Comparison of ENCODE assay signal across 32 mouse cellular contexts in the genomic region with DNA sequence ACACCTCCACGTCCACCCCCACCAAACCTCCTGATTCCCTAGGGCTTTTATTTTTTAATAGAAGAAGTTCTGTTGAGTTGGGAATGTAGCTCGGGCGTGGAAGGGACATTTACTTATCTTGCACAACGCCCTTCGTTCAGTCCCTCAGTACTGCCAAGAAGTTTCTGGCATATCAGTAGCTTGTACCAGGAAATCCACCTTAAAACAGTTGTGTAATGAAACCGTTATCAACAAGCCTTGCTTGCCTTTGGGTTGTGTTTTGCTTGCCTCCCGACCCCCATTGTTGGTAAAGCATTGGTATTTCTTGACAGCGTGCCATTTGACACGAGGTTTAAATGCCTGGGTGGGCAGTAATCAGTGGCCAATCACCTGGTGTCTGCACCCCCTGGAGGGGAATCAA. TPM values are rescaled to one million over a fixed set of nuclear protein-coding genes. Genes with fewer than 3 reads are reported as not detected.
DNase-seq lines count a peak whose midpoint lies in the region; ATAC-seq and TF ChIP-seq lines count a peak whose summit lies in the region.
"Had no signal": no experiment of that assay in that cellular context is flagged by ENCODE, and none has a peak within 500 bp of the region (broad histone marks: within the 10 kb centered on the region; RNA-seq: fewer than 3 reads in every experiment).

No protein-coding gene starts in this region.

- no peaks in the 10 kb centered on the region for H3K4me1 ChIP-seq in heart, postnatal 0 days (ENCODE audit: control insufficient read depth, insufficient read depth)
- H3K4me1 ChIP-seq in liver, embryonic 13.5 days (replicated peaks): peaks cover 42% of the 10 kb centered on the region
- H3K4me1 ChIP-seq in thymus, adult 2 months (replicated peaks; ENCODE audit: control insufficient read depth, insufficient read depth, low read length): no peaks in the 10 kb centered on the region
- H3K4me1 ChIP-seq: forebrain, embryonic 13.5 days; heart, embryonic 12.5 days; hindbrain, embryonic 10.5 days; intestine, embryonic 15.5 days; limb, embryonic 15.5 days; lung, embryonic 15.5 days; neural tube, embryonic 12.5 days had no signal

- no peak for TF ChIP-seq CTCF in heart, postnatal 0 days (IDR thresholded peaks at IDR 0.05; ENCODE audit: low read depth)
- TF ChIP-seq CTCF in thymus, adult 2 months (IDR thresholded peaks at IDR 0.05; ENCODE audit: borderline replicate concordance, control insufficient read depth, extremely low read depth, insufficient read depth, low read length, poor library complexity): no peak
- TF ChIP-seq CTCF in gastrocnemius, adult 2 months (IDR thresholded peaks at IDR 0.05): no peak

- H3K9me3 ChIP-seq in heart, postnatal 0 days (replicated peaks; ENCODE audit: control insufficient read depth, low read length): no peaks in the 10 kb centered on the region
- H3K9me3 ChIP-seq in liver, embryonic 13.5 days (replicated peaks): no peaks in the 10 kb centered on the region
- H3K9me3 ChIP-seq: heart, embryonic 12.5 days; intestine, embryonic 15.5 days; limb, embryonic 10.5 days; limb, embryonic 15.5 days; lung, embryonic 15.5 days; neural tube, embryonic 12.5 days had no signal

- no peak overlapping the region for H3K9ac ChIP-seq in heart, postnatal 0 days (replicated peaks; ENCODE audit: low read depth, low read length)
- H3K9ac ChIP-seq in liver, embryonic 13.5 days: peak overlapping the region; percentile 33; the same call in 1 of the 2 replicates
- H3K9ac ChIP-seq: forebrain, embryonic 13.5 days; heart, embryonic 12.5 days; intestine, embryonic 15.5 days; limb, embryonic 15.5 days; lung, embryonic 15.5 days; neural tube, embryonic 12.5 days had no signal

- peaks cover 33% of the 10 kb centered on the region for H3K36me3 ChIP-seq in heart, postnatal 0 days (replicated peaks; ENCODE audit: control insufficient read depth, insufficient read depth, low read length)
- peaks cover 75% of the 10 kb centered on the region for H3K36me3 ChIP-seq in liver, embryonic 13.5 days
- H3K36me3 ChIP-seq in thymus, adult 2 months (ENCODE audit: control insufficient read depth, insufficient read depth, low read length): peaks cover 27% of the 10 kb centered on the region
- H3K36me3 ChIP-seq: intestine, embryonic 15.5 days had no signal

- no peak for ATAC-seq in heart, postnatal 0 days (ENCODE audit: insufficient read depth, low read depth)
- peak; percentile 83 for ATAC-seq in liver, embryonic 13.5 days (ENCODE audit: low read depth)
- peak; percentile 83 for ATAC-seq in megakaryocyte progenitor cell, adult 5-6 weeks (replicated peaks; ENCODE audit: poor library complexity)
- ATAC-seq: forebrain, embryonic 13.5 days; hindbrain, postnatal 0 days; intestine, embryonic 15.5 days; midbrain, embryonic 16.5 days; Patski had no signal

- H3K4me2 ChIP-seq in heart, postnatal 0 days (ENCODE audit: low read depth, low read length): no peak overlapping the region
- peak overlapping the region; percentile 35 for H3K4me2 ChIP-seq in liver, embryonic 13.5 days
- H3K4me2 ChIP-seq: forebrain, embryonic 13.5 days; heart, embryonic 12.5 days; intestine, embryonic 15.5 days; limb, embryonic 15.5 days; lung, embryonic 15.5 days; midbrain, embryonic 11.5 days; neural tube, embryonic 12.5 days had no signal

- H3K27ac ChIP-seq in heart, postnatal 0 days (ENCODE audit: low read depth): no peak overlapping the region
- H3K27ac ChIP-seq in liver, embryonic 13.5 days: peak overlapping the region; percentile 78
- H3K27ac ChIP-seq in thymus, adult 2 months (ENCODE audit: control insufficient read depth, insufficient read depth, low read length): no peak overlapping the region
- no peak overlapping the region for H3K27ac ChIP-seq in gastrocnemius, adult 2 months
- H3K27ac ChIP-seq: forebrain, embryonic 13.5 days; heart, adult 2 months; hindbrain, embryonic 10.5 days; hindbrain, postnatal 0 days; intestine, embryonic 15.5 days; limb, embryonic 10.5 days; limb, embryonic 15.5 days; lung, embryonic 15.5 days; neural tube, embryonic 12.5 days had no signal

- no peak for TF ChIP-seq EP300 in heart, postnatal 0 days (IDR thresholded peaks at IDR 0.05; ENCODE audit: low read depth)

- DNase-seq in heart, postnatal 0 days (ENCODE audit: low spot score): peak; percentile 22
- no peak for DNase-seq in heart, postnatal 25 days (ENCODE audit: low spot score)
- DNase-seq in c-Kit-positive CD71-positive TER-119-negative erythroid progenitor cells, embryonic 14.5 days (ENCODE audit: low read depth): peak; percentile 70
- peak; percentile 22 for DNase-seq in liver, embryonic 13.5 days
- DNase-seq in thymus, adult 2 months: no peak
- DNase-seq in gastrocnemius, adult 2 months: no peak
- DNase-seq in kidney, postnatal 25 days: no peak
- DNase-seq: adrenal gland, postnatal 14 days; cerebellum, adult 11 months; cerebellum, adult 9-10 months; cerebellum, postnatal 36 days; gastrocnemius, postnatal 36 days; heart, adult 2 months; heart, postnatal 10 days; kidney, adult 2 months; kidney, postnatal 4 days; right cerebral cortex, adult 18-20 months; thymus, postnatal 14 days had no signal

- 79% methylated on average over 9 of the region's 9 CpGs for WGBS in heart, postnatal 0 days
- 30% methylated on average over 9 of the region's 9 CpGs for WGBS in liver, embryonic 13.5 days (ENCODE audit: insufficient replicate concordance)
- WGBS in thymus, adult 2 months: 94% methylated on average over 9 of the region's 9 CpGs

- no peak for TF ChIP-seq POLR2A in thymus, adult 2 months (IDR thresholded peaks at IDR 0.05; ENCODE audit: control insufficient read depth, extremely low read depth, insufficient read depth, low read length, poor library complexity)

- intact Hi-C loops in heart, postnatal 25 days (cut with DNase I): no loop called here
- intact Hi-C loops in gastrocnemius, adult 2 months (cut with DNase I): no loop called here

- H3K4me3 ChIP-seq in heart, postnatal 0 days (ENCODE audit: low read depth, low read length): no peak overlapping the region
- no peak overlapping the region for H3K4me3 ChIP-seq in liver, embryonic 13.5 days (replicated peaks)
- no peak overlapping the region for H3K4me3 ChIP-seq in thymus, adult 2 months (ENCODE audit: control insufficient read depth, insufficient read depth, low read length)
- no peak overlapping the region for H3K4me3 ChIP-seq in gastrocnemius, adult 2 months
- H3K4me3 ChIP-seq: forebrain, embryonic 13.5 days; heart, adult 2 months; heart, embryonic 12.5 days; hindbrain, embryonic 10.5 days; intestine, embryonic 15.5 days; limb, embryonic 10.5 days; limb, embryonic 15.5 days; lung, embryonic 15.5 days; neural tube, embryonic 12.5 days had no signal

- H3K27me3 ChIP-seq in heart, postnatal 0 days (ENCODE audit: control insufficient read depth, insufficient read depth, low read length): no peaks in the 10 kb centered on the region
- no peaks in the 10 kb centered on the region for H3K27me3 ChIP-seq in liver, embryonic 13.5 days
- no peaks in the 10 kb centered on the region for H3K27me3 ChIP-seq in thymus, adult 2 months (ENCODE audit: control insufficient read depth, insufficient read depth, low read length)
- H3K27me3 ChIP-seq: CH12.LX; forebrain, embryonic 13.5 days; heart, embryonic 12.5 days; intestine, embryonic 15.5 days; limb, embryonic 15.5 days; lung, embryonic 15.5 days; neural tube, embryonic 12.5 days; Patski had no signal

RNA-seq across cellular contexts. Expression of gene Cit, which starts 39.4 kb away (rescaled TPM):
- total RNA-seq in heart, postnatal 0 days (2014; rRNA removed; ENCODE audit: low replicate concordance): 11.5 and 17.4 TPM in 2 replicates
- polyA plus RNA-seq in heart, postnatal 0 days (2015; fragmentation: Nextera tagmentation; extraction: Ambion mirVana): 4.1 and 4.9 TPM in 2 replicates
- 1 to 10 TPM; 1.4 to 2.1 TPM for total RNA-seq in heart, postnatal 25 days (2021)
- polyA plus RNA-seq in liver, embryonic 13.5 days (2015; fragmentation: Nextera tagmentation; extraction: Ambion mirVana): 39.4 and 41.3 TPM in 2 replicates
- 21.5 and 29.3 TPM in 2 replicates for total RNA-seq in megakaryocyte progenitor cell, adult 5-6 weeks (2015)
- total RNA-seq in megakaryocyte progenitor cell, adult 5-6 weeks (2017): 22.3 and 49.3 TPM in 2 replicates
- 14.1 and 21.9 TPM in 2 replicates for polyA plus RNA-seq in thymus, adult 2 months (2012; rRNA removed)
- under 1 TPM; 0.61 to 0.95 TPM for total RNA-seq in gastrocnemius, adult 2 months (2021)

Comparison
In these comparisons a context has a peak if more than half of its experiments do, and no peak if none do; other contexts are left out.
1. DNase-seq: peak in heart, postnatal 0 days (single experiment), c-Kit-positive CD71-positive TER-119-negative erythroid progenitor cells, embryonic 14.5 days (single experiment) and liver, embryonic 13.5 days (single experiment); none in heart, postnatal 25 days (single experiment), thymus, adult 2 months (single experiment), gastrocnemius, adult 2 months (single experiment) and kidney, postnatal 25 days (0 of 2).